Mouse (Mus musculus): ENCODE results near the gene Dleu7. TPM values are rescaled to one million over a fixed set of nuclear protein-coding genes. Genes with fewer than 3 reads are reported as not detected.

Dleu7 gene
- polyA plus RNA-seq (2011; ENCODE audit: insufficient read length, low read depth, missing spikeins), result not detected in 2 replicates

GRCm38 (mm10) chr14:62292488-62293339 lies at the start of gene Dleu7, which contains the start of gene Rnaseh2b:
Gene Dleu7, minus strand, starts transcription at chr14:62293047.
Gene Rnaseh2b, plus strand, starts transcription at chr14:62292589.
- 0 out of 2 replicates have a peak within 1 kb of the TSS, but pooled peaks have one; percentile 3 for H3K4me3 ChIP-seq (ENCODE audit: insufficient read depth, low read length)
- H3K27ac ChIP-seq (ENCODE audit: insufficient read depth, low read length), result no peak within 1 kb of the TSS
- TF ChIP-seq CTCF (IDR thresholded peaks at IDR 0.05; ENCODE audit: borderline replicate concordance, insufficient read depth, low read length) (no peak), POLR2A (IDR thresholded peaks at IDR 0.05; ENCODE audit: low read depth, low read length) (no peak)

DNA sequence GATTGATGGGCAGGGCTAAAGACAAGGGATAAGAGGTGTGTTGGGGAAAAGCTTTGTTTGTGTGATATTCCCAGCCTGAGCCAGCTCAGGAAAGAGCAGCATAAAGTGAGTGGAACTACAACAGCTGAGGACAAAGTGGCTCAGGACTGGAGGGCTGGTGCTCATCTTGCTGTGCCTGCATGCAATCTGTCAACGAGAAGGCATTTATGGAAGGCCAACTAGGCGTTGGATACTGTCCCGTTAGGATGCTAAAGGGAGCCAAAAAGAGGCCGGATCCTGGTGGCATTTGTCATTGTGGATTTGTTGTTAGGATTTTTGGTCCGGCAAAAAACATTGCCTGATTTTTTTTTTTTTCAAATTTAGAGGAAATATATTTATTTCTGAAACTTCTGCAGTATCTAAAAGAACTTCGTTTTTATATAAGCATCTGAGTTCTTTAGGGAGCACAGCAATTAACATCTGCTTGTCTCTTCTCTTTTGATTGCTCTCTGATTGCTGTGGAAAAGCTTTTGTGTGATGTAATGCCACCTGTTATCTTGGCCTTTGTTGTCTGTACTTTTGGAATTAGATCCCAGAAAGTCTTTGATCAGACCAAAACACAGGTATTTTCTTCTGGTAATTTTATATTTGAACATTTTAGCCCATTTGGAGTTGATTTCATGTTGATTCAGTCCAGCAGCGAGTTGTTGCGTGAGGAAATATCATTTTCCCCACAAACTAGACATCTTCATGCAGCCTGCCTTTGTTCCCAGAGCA lies 49.2 kb upstream of the Dleu7 start:
- TF ChIP-seq POLR2A (IDR thresholded peaks at IDR 0.05; ENCODE audit: low read depth, low read length), result no peak
- TF ChIP-seq CTCF (IDR thresholded peaks at IDR 0.05; ENCODE audit: borderline replicate concordance, insufficient read depth, low read length), result no peak
- Histone ChIP-seq H3K4me1 (ENCODE audit: control insufficient read depth, insufficient read depth, low read length) (peaks cover 6% of the 10 kb centered on the region), H3K27ac (ENCODE audit: insufficient read depth, low read length) (no peak overlapping the region), H3K4me3 (ENCODE audit: insufficient read depth, low read length) (no peak overlapping the region)

More at GRCm38 (mm10) chr14:62292488-62293339, at the start of gene Dleu7, which contains the start of gene Rnaseh2b:
- no peaks in the 10 kb centered on the region for H3K4me1 ChIP-seq (ENCODE audit: control insufficient read depth, insufficient read depth, low read length)

- peaks cover 11% of the 10 kb centered on the region for H3K4me1 ChIP-seq (ENCODE audit: control insufficient read depth, insufficient read depth, low read length)
- no peak for TF ChIP-seq POLR2A (IDR thresholded peaks at IDR 0.05; ENCODE audit: low read depth, low read length)
- TF ChIP-seq CTCF (IDR thresholded peaks at IDR 0.05; ENCODE audit: borderline replicate concordance, insufficient read depth, low read length), result no peak
These were observed 46.3 kb upstream of the Dleu7 start for GRCm38 (mm10) chr14:62339196-62339595.

GRCm38 (mm10) chr14:62333909-62334687 lies 41.3 kb upstream of the Dleu7 start:
- Histone ChIP-seq H3K4me3 (ENCODE audit: insufficient read depth, low read length) (no peak overlapping the region), H3K4me1 (ENCODE audit: control insufficient read depth, insufficient read depth, low read length) (peaks cover 9% of the 10 kb centered on the region; the same call in 1 of the 2 replicates), H3K27ac (ENCODE audit: insufficient read depth, low read length) (no peak overlapping the region)
- TF ChIP-seq POLR2A (IDR thresholded peaks at IDR 0.05; ENCODE audit: low read depth, low read length) (no peak), CTCF (IDR thresholded peaks at IDR 0.05; ENCODE audit: borderline replicate concordance, insufficient read depth, low read length) (no peak)

More at GRCm38 (mm10) chr14:62339196-62339595, 46.3 kb upstream of the Dleu7 start:
- Histone ChIP-seq H3K4me3 (ENCODE audit: insufficient read depth, low read length) (no peak overlapping the region), H3K27ac (ENCODE audit: insufficient read depth, low read length) (no peak overlapping the region)

DNA sequence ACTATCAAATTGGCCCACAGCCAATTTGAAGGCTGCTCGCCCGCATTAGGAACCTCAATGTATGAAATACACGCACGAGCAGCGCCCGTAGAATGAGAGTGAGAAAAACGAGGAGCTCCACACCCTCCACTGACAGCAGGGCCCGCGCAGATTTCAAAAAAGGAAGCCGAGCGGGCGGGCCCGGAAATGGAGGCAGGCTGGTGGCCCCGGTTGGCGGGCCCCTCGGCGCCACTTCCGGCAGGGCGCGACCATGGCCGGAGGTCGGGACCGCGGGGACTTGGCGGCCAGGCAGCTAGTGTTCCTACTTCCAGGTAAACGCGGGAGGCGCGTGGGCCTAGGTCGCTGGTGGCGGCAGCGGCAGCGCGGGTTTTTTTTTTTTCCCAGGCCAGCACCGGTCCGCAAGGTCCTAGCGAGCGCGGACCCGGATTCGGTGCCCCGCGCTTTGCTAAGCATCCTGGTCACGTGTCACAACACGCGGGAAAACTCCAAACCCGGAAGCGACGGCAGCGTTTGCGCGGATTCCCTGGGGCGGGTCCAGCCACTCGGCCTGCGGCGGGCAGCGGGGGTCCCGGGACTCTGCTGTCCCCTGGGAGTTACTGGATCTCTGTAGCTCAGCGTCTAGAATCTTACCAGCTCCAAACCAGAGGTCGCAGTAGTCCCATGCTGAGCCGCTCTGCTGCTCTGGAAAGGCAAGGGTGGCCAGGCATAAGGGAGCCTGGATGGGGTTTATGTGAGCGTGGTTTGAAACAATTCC lies 39.2 kb upstream of the Dleu7 start:
- Histone ChIP-seq H3K27ac (ENCODE audit: insufficient read depth, low read length) (no peak overlapping the region), H3K4me1 (ENCODE audit: control insufficient read depth, insufficient read depth, low read length) (peaks cover 6% of the 10 kb centered on the region; the same call in 1 of the 2 replicates), H3K4me3 (ENCODE audit: insufficient read depth, low read length) (peak overlapping the region; percentile 76)
- TF ChIP-seq CTCF (IDR thresholded peaks at IDR 0.05; ENCODE audit: borderline replicate concordance, insufficient read depth, low read length) (no peak), POLR2A (IDR thresholded peaks at IDR 0.05; ENCODE audit: low read depth, low read length) (peak; percentile 36; the same call in 1 of the 2 replicates)

DNA sequence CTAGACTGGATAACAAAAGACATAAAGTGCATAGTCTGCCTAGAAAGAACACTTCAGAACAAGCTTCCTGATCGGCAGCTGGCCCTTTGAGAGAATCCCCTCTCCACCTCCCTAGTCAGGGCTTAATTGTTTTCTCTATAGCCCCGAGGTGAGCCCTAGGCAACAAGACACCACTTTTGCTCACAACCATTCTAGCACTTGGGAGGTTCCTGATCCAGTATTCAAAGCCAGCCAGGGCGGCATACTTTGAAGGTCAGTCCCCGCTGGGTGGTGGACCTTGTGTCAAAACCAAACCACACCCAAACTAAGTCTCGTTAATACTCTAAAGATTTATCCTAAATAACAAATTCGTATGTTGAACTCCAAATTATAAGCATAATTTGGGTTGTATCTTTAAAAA lies 38.6 kb upstream of the Dleu7 start:
- Histone ChIP-seq H3K4me1 (ENCODE audit: control insufficient read depth, insufficient read depth, low read length) (peaks cover 6% of the 10 kb centered on the region; the same call in 1 of the 2 replicates), H3K4me3 (ENCODE audit: insufficient read depth, low read length) (peak overlapping the region; percentile 76), H3K27ac (ENCODE audit: insufficient read depth, low read length) (no peak overlapping the region)
- TF ChIP-seq CTCF (IDR thresholded peaks at IDR 0.05; ENCODE audit: borderline replicate concordance, insufficient read depth, low read length) (no peak), POLR2A (IDR thresholded peaks at IDR 0.05; ENCODE audit: low read depth, low read length) (no peak)

DNA sequence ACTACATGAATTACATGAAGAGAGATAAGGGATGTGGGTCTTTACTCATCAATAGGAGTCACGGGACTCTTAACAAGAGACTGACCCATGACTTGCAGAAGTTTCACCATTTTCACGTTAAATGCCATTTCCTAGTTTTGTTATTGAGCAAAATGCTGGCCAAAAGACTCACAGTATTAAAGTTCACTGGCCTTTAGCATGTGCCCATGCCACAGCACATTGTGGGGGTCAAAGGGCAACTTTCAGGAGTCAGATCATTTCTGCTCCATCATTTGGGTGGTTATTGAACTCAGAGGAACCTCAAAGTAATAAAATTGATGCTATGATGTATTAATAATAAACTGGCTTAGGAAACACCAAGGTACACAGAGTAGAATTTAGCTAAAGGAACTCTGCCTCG lies 36.8 kb upstream of the Dleu7 start:
- no peak for TF ChIP-seq CTCF (IDR thresholded peaks at IDR 0.05; ENCODE audit: borderline replicate concordance, insufficient read depth, low read length)
- no peak for TF ChIP-seq POLR2A (IDR thresholded peaks at IDR 0.05; ENCODE audit: low read depth, low read length)
- peaks cover 2% of the 10 kb centered on the region; the same call in 1 of the 2 replicates for H3K4me1 ChIP-seq (ENCODE audit: control insufficient read depth, insufficient read depth, low read length)
- H3K4me3 ChIP-seq (ENCODE audit: insufficient read depth, low read length), result no peak overlapping the region
- H3K27ac ChIP-seq (ENCODE audit: insufficient read depth, low read length), result no peak overlapping the region

- Histone ChIP-seq H3K4me1 (ENCODE audit: control insufficient read depth, insufficient read depth, low read length) (peaks cover 2% of the 10 kb centered on the region; the same call in 1 of the 2 replicates), H3K27ac (ENCODE audit: insufficient read depth, low read length) (no peak overlapping the region), H3K4me3 (ENCODE audit: insufficient read depth, low read length) (no peak overlapping the region)
- TF ChIP-seq POLR2A (IDR thresholded peaks at IDR 0.05; ENCODE audit: low read depth, low read length) (no peak), CTCF (IDR thresholded peaks at IDR 0.05; ENCODE audit: borderline replicate concordance, insufficient read depth, low read length) (no peak)
These were observed 35.8 kb upstream of the Dleu7 start for GRCm38 (mm10) chr14:62328606-62329005.
